Mouse (Mus musculus): ENCODE data around the gene Meis1. TPM values are rescaled to one million over a fixed set of nuclear protein-coding genes. Genes with fewer than 3 reads are reported as not detected.

Meis1 gene
- polyA plus RNA-seq, 1 experiment from 2014 or later = 132 TPM

GRCm38 (mm10) chr11:18971551-18971950 lies 47.2 kb downstream of the Meis1 start:
- DNase-seq (ENCODE audit: low spot score) (no peak), ATAC-seq (ENCODE audit: low FRiP score) (no peak)
- Histone ChIP-seq H3K27me3 (ENCODE audit: control insufficient read depth, insufficient read depth, low read length) (no peaks in the 10 kb centered on the region), H3K36me3 (ENCODE audit: control insufficient read depth, insufficient read depth, low read length) (no peaks in the 10 kb centered on the region), H3K9ac (ENCODE audit: low read depth, low read length) (no peak overlapping the region), H3K27ac (ENCODE audit: low read depth, low read length) (no peak overlapping the region), H3K9me3 (ENCODE audit: control insufficient read depth, low read length) (no peaks in the 10 kb centered on the region), H3K4me2 (replicated peaks; ENCODE audit: low read depth, low read length) (no peak overlapping the region), H3K4me1 (replicated peaks; ENCODE audit: control insufficient read depth, insufficient read depth, low read length) (no peaks in the 10 kb centered on the region; the same call in 1 of the 2 replicates), H3K4me3 (ENCODE audit: low read depth, low read length) (no peak overlapping the region)
- WGBS = 73% methylated on average over 3 of the region's 3 CpGs

- WGBS = 89% methylated on average over 2 of the region's 2 CpGs
- no peak overlapping the region for H3K4me3 ChIP-seq (ENCODE audit: low read depth, low read length)
- no peaks in the 10 kb centered on the region for H3K27me3 ChIP-seq (ENCODE audit: control insufficient read depth, insufficient read depth, low read length)
- no peak for ATAC-seq (ENCODE audit: low FRiP score)
- H3K9ac ChIP-seq (ENCODE audit: low read depth, low read length) = no peak overlapping the region
- DNase-seq (ENCODE audit: low spot score) = no peak
- no peaks in the 10 kb centered on the region for H3K36me3 ChIP-seq (ENCODE audit: control insufficient read depth, insufficient read depth, low read length)
- no peak overlapping the region for H3K27ac ChIP-seq (ENCODE audit: low read depth, low read length)
- no peaks in the 10 kb centered on the region; the same call in 1 of the 2 replicates for H3K4me1 ChIP-seq (replicated peaks; ENCODE audit: control insufficient read depth, insufficient read depth, low read length)
- no peak overlapping the region for H3K4me2 ChIP-seq (replicated peaks; ENCODE audit: low read depth, low read length)
- no peaks in the 10 kb centered on the region for H3K9me3 ChIP-seq (ENCODE audit: control insufficient read depth, low read length)
Measured at GRCm38 (mm10) chr11:18969920-18970336, 48.9 kb downstream of the Meis1 start.

GRCm38 (mm10) chr11:18964418-18964817 lies 54.4 kb downstream of the Meis1 start:
- Histone ChIP-seq H3K9ac (ENCODE audit: low read depth, low read length) (no peak overlapping the region), H3K4me2 (replicated peaks; ENCODE audit: low read depth, low read length) (no peak overlapping the region), H3K36me3 (ENCODE audit: control insufficient read depth, insufficient read depth, low read length) (no peaks in the 10 kb centered on the region; the same call in 1 of the 2 replicates), H3K27me3 (ENCODE audit: control insufficient read depth, insufficient read depth, low read length) (no peaks in the 10 kb centered on the region), H3K4me1 (replicated peaks; ENCODE audit: control insufficient read depth, insufficient read depth, low read length) (0 out of 2 replicates have a peak, but pooled peaks cover 2% of the 10 kb centered on the region), H3K27ac (ENCODE audit: low read depth, low read length) (0 out of 2 replicates have a peak overlapping the region, but pooled peaks have one; percentile 24), H3K4me3 (ENCODE audit: low read depth, low read length) (no peak overlapping the region), H3K9me3 (ENCODE audit: control insufficient read depth, low read length) (no peaks in the 10 kb centered on the region)
- WGBS = 85% methylated on average over 5 of the region's 5 CpGs
- ATAC-seq (ENCODE audit: low FRiP score) (no peak), DNase-seq (ENCODE audit: low spot score) (no peak)

- ATAC-seq (ENCODE audit: low FRiP score) (no peak), DNase-seq (ENCODE audit: low spot score) (no peak)
- 55% methylated on average over 15 of the region's 15 CpGs for WGBS
- H3K4me1 ChIP-seq (replicated peaks; ENCODE audit: control insufficient read depth, insufficient read depth, low read length) = 0 out of 2 replicates have a peak, but pooled peaks cover 2% of the 10 kb centered on the region
- no peaks in the 10 kb centered on the region for H3K9me3 ChIP-seq (ENCODE audit: control insufficient read depth, low read length)
- no peaks in the 10 kb centered on the region; the same call in 1 of the 2 replicates for H3K36me3 ChIP-seq (ENCODE audit: control insufficient read depth, insufficient read depth, low read length)
- no peak overlapping the region for H3K4me3 ChIP-seq (ENCODE audit: low read depth, low read length)
- no peaks in the 10 kb centered on the region for H3K27me3 ChIP-seq (ENCODE audit: control insufficient read depth, insufficient read depth, low read length)
- no peak overlapping the region for H3K4me2 ChIP-seq (replicated peaks; ENCODE audit: low read depth, low read length)
- H3K9ac ChIP-seq (ENCODE audit: low read depth, low read length) = no peak overlapping the region
- H3K27ac ChIP-seq (ENCODE audit: low read depth, low read length) = no peak overlapping the region
Measured at GRCm38 (mm10) chr11:18963202-18964136, 55.3 kb downstream of the Meis1 start.

- DNase-seq (ENCODE audit: low spot score) (no peak), ATAC-seq (ENCODE audit: low FRiP score) (no peak)
- Histone ChIP-seq H3K9ac (ENCODE audit: low read depth, low read length) (no peak overlapping the region), H3K27me3 (ENCODE audit: control insufficient read depth, insufficient read depth, low read length) (no peaks in the 10 kb centered on the region), H3K4me3 (ENCODE audit: low read depth, low read length) (no peak overlapping the region), H3K4me2 (replicated peaks; ENCODE audit: low read depth, low read length) (no peak overlapping the region), H3K36me3 (ENCODE audit: control insufficient read depth, insufficient read depth, low read length) (no peaks in the 10 kb centered on the region; the same call in 1 of the 2 replicates), H3K9me3 (ENCODE audit: control insufficient read depth, low read length) (no peaks in the 10 kb centered on the region), H3K4me1 (replicated peaks; ENCODE audit: control insufficient read depth, insufficient read depth, low read length) (0 out of 2 replicates have a peak, but pooled peaks cover 1% of the 10 kb centered on the region), H3K27ac (ENCODE audit: low read depth, low read length) (no peak overlapping the region)
- WGBS = 85% methylated on average over 1 of the region's 1 CpGs
Measured at GRCm38 (mm10) chr11:18959465-18959864, 59.3 kb downstream of the Meis1 start.

GRCm38 (mm10) chr11:18957805-18958770 lies 60.7 kb downstream of the Meis1 start:
- Histone ChIP-seq H3K4me3 (ENCODE audit: low read depth, low read length) (no peak overlapping the region), H3K27ac (ENCODE audit: low read depth, low read length) (no peak overlapping the region), H3K9me3 (ENCODE audit: control insufficient read depth, low read length) (no peaks in the 10 kb centered on the region), H3K4me2 (replicated peaks; ENCODE audit: low read depth, low read length) (no peak overlapping the region), H3K9ac (ENCODE audit: low read depth, low read length) (no peak overlapping the region), H3K4me1 (replicated peaks; ENCODE audit: control insufficient read depth, insufficient read depth, low read length) (no peaks in the 10 kb centered on the region), H3K36me3 (ENCODE audit: control insufficient read depth, insufficient read depth, low read length) (no peaks in the 10 kb centered on the region; the same call in 1 of the 2 replicates), H3K27me3 (ENCODE audit: control insufficient read depth, insufficient read depth, low read length) (no peaks in the 10 kb centered on the region)
- no peak for ATAC-seq (ENCODE audit: low FRiP score)
- DNase-seq (ENCODE audit: low spot score) = no peak
- WGBS = 56% methylated on average over 12 of the region's 12 CpGs

- Histone ChIP-seq H3K27me3 (ENCODE audit: control insufficient read depth, insufficient read depth, low read length) (no peaks in the 10 kb centered on the region), H3K4me3 (ENCODE audit: low read depth, low read length) (no peak overlapping the region), H3K36me3 (ENCODE audit: control insufficient read depth, insufficient read depth, low read length) (no peaks in the 10 kb centered on the region; the same call in 1 of the 2 replicates), H3K9me3 (ENCODE audit: control insufficient read depth, low read length) (no peaks in the 10 kb centered on the region), H3K4me2 (replicated peaks; ENCODE audit: low read depth, low read length) (no peak overlapping the region), H3K27ac (ENCODE audit: low read depth, low read length) (no peak overlapping the region), H3K9ac (ENCODE audit: low read depth, low read length) (no peak overlapping the region), H3K4me1 (replicated peaks; ENCODE audit: control insufficient read depth, insufficient read depth, low read length) (no peaks in the 10 kb centered on the region)
- 55% methylated on average over 12 of the region's 12 CpGs for WGBS
- no peak for DNase-seq (ENCODE audit: low spot score)
- ATAC-seq (ENCODE audit: low FRiP score) = no peak
Measured at GRCm38 (mm10) chr11:18957097-18957804, 61.5 kb downstream of the Meis1 start.

- H3K9me3 ChIP-seq (ENCODE audit: control insufficient read depth, low read length) = no peaks in the 10 kb centered on the region
- no peaks in the 10 kb centered on the region for H3K4me1 ChIP-seq (replicated peaks; ENCODE audit: control insufficient read depth, insufficient read depth, low read length)
- no peak for ATAC-seq (ENCODE audit: low FRiP score)
- H3K27me3 ChIP-seq (ENCODE audit: control insufficient read depth, insufficient read depth, low read length) = no peaks in the 10 kb centered on the region
- H3K36me3 ChIP-seq (ENCODE audit: control insufficient read depth, insufficient read depth, low read length) = no peaks in the 10 kb centered on the region; the same call in 1 of the 2 replicates
- H3K4me3 ChIP-seq (ENCODE audit: low read depth, low read length) = no peak overlapping the region
- no peak for DNase-seq (ENCODE audit: low spot score)
- no peak overlapping the region for H3K9ac ChIP-seq (ENCODE audit: low read depth, low read length)
- WGBS = 86% methylated on average over 7 of the region's 7 CpGs
- no peak overlapping the region for H3K27ac ChIP-seq (ENCODE audit: low read depth, low read length)
- no peak overlapping the region for H3K4me2 ChIP-seq (replicated peaks; ENCODE audit: low read depth, low read length)
Measured at GRCm38 (mm10) chr11:18955969-18956368, 62.8 kb downstream of the Meis1 start.

Measured in hindbrain, embryonic 11.5 days (tissue).